Mouse (Mus musculus) embryonic facial prominence, embryonic 15.5 days (tissue): ENCODE results near the gene Cryba2. TPM values are rescaled to one million over a fixed set of nuclear protein-coding genes. Genes with fewer than 3 reads are reported as not detected.

Experiments used
- ATAC-seq: fragments of 200-750 bp; cut with Nextera tagmentation; 2 replicates; pipeline ENCODE4 v1.8.0; 2017; ENCODE audit warnings: low read depth, moderate TSS enrichment; ENCODE audit not compliant: insufficient number of reproducible peaks, low FRiP score, low TSS enrichment
- H3K27ac ChIP-seq: fragments of 300-500 bp; sonication (generic); replicated peaks from 2 replicates; pipeline ENCODE4 v1.5.1; 2015; ENCODE audit warnings: mild to moderate bottlenecking, inconsistent platforms
- H3K27me3 ChIP-seq: fragments of 300-500 bp; sonication (generic); 2 replicates; pipeline ENCODE4 v1.6.1; 2015; ENCODE audit warnings: inconsistent platforms
- H3K36me3 ChIP-seq: fragments of 300-500 bp; sonication (generic); 2 replicates; pipeline ENCODE4 v1.6.1; 2015; ENCODE audit warnings: mild to moderate bottlenecking, inconsistent platforms
- H3K4me1 ChIP-seq: fragments of 300-500 bp; sonication (generic); 2 replicates; pipeline ENCODE4 v1.6.1; 2015; ENCODE audit warnings: inconsistent platforms
- H3K4me2 ChIP-seq: fragments of 300-500 bp; sonication (generic); replicated peaks from 2 replicates; pipeline ENCODE4 v1.6.1; 2015; ENCODE audit warnings: mild to moderate bottlenecking, inconsistent platforms
- H3K4me3 ChIP-seq: fragments of 300-500 bp; sonication (generic); replicated peaks from 2 replicates; pipeline ENCODE4 v1.5.1; 2015; ENCODE audit warnings: mild to moderate bottlenecking, inconsistent platforms
- H3K9ac ChIP-seq: fragments of 300-500 bp; sonication (generic); 2 replicates; pipeline ENCODE4 v1.6.1; 2015; ENCODE audit warnings: inconsistent platforms
- H3K9me3 ChIP-seq: fragments of 300-500 bp; sonication (generic); replicated peaks from 2 replicates; pipeline ENCODE4 v1.6.1; 2016; ENCODE audit warnings: inconsistent platforms
- whole genome bisulfite sequencing: fragments of 180-500 bp; shearing (Covaris S2); methylation state at CpG from one replicate; pipeline ENCODE4 v1.1.7; 2015; 5-methylcytosine and 5-hydroxymethylcytosine counted together
- polyA plus RNA-seq: library from polyadenylated mRNA; unstranded; fragments of >200 nt; fragmentation: Nextera tagmentation; extraction: Ambion mirVana; gene quantifications from 2 replicates; pipeline ENCODE4 v1.2.1, GENCODE M21; 2015

Gene Cryba2
- polyA plus RNA-seq, 1 experiment from 2014 or later = 1.8 TPM

DNA sequence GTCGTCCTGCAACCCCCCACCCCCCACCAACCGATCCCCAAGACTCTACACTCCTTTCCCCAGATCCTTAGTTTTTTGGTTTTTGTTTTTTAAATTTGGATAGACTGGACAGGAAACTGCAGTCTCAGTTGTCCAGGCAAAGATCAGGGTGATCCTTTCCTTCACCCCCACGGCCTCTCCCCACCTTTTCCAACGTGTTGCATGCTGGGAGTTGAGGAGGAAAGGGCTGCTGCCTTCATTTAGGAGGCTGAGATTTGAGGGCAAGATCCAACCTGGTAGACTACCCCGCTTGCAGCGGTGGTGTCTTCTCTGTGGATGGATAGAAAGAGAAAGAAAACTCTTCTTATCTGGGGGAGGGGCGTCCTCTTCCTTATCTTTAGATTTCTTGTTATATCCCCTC is 36.2 kb downstream of the Cryba2 start:
- peaks cover 84% of the 10 kb centered on the region for H3K27me3 ChIP-seq
- H3K9ac ChIP-seq = no peak overlapping the region
- no peaks in the 10 kb centered on the region for H3K36me3 ChIP-seq
- 0 out of 2 replicates have a peak overlapping the region, but pooled peaks have one; percentile 65 for H3K4me3 ChIP-seq
- H3K9me3 ChIP-seq = no peaks in the 10 kb centered on the region
- no peak overlapping the region for H3K27ac ChIP-seq
- no peak for ATAC-seq
- WGBS = 0% methylated on average over 7 of the region's 7 CpGs
- H3K4me1 ChIP-seq = peaks cover 41% of the 10 kb centered on the region
- H3K4me2 ChIP-seq = no peak overlapping the region; the same call in 1 of the 2 replicates

DNA sequence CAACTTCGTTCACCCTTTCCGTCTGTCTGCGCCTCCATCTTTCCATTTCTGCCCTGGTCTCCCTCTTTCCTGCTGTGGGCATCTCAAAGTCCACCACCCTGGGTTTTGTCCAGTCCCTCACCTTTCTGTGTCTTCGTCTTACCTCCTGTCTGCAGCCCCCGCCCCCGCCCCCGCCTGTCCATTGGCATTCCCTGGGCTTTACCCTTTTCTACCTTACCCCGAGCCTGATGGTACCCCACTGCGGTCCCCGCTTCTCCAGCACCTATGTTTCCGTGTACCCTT is 36.6 kb downstream of the Cryba2 start:
- peak overlapping the region; percentile 99 for H3K4me2 ChIP-seq
- H3K4me1 ChIP-seq = peaks cover 41% of the 10 kb centered on the region
- ATAC-seq = no peak
- peaks cover 88% of the 10 kb centered on the region for H3K27me3 ChIP-seq
- no peak overlapping the region for H3K27ac ChIP-seq
- no peaks in the 10 kb centered on the region for H3K36me3 ChIP-seq
- 1% methylated on average over 10 of the region's 11 CpGs for WGBS
- no peaks in the 10 kb centered on the region for H3K9me3 ChIP-seq
- no peak overlapping the region for H3K9ac ChIP-seq
- H3K4me3 ChIP-seq = peak overlapping the region; percentile 65

DNA sequence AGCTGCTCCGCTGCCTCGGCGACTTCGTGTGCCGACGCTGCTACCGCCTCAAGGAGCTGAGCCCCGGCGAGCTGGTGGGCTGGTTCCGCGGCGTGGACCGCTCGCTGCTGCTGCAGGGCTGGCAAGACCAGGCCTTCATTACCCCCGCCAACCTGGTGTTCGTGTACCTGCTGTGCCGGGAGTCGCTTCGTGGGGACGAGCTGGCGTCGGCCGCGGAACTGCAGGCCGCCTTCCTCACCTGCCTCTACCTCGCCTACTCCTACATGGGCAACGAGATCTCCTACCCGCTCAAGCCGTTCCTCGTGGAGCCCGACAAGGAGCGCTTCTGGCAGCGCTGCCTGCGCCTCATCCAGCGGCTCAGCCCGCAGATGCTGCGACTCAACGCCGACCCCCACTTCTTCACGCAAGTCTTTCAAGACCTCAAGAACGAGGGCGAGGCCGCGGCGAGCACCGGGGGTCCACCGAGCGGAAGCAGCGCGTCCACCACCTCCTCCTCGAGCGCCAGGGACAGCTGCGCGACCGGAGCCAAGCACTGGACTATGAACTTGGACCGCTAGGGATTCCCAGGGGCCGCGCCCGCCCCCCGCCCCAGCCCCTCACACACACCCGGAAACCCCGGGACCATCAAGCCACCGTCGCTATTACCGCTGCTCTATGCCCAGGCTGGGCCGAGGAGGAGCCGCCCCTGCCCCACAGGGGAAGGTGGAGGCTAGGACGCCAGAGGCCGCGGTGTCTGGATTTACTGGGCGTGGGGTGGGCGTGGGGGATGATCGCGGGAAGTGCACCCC is 37.1 kb downstream of the Cryba2 start:
- H3K4me2 ChIP-seq = peak overlapping the region; percentile 99
- no peaks in the 10 kb centered on the region for H3K36me3 ChIP-seq
- peaks cover 41% of the 10 kb centered on the region for H3K4me1 ChIP-seq
- no peaks in the 10 kb centered on the region for H3K9me3 ChIP-seq
- H3K27me3 ChIP-seq = peaks cover 93% of the 10 kb centered on the region
- WGBS = 1% methylated on average over 74 of the region's 74 CpGs
- no peak overlapping the region for H3K9ac ChIP-seq
- H3K27ac ChIP-seq = no peak overlapping the region
- no peak for ATAC-seq
- H3K4me3 ChIP-seq = peak overlapping the region; percentile 65

DNA sequence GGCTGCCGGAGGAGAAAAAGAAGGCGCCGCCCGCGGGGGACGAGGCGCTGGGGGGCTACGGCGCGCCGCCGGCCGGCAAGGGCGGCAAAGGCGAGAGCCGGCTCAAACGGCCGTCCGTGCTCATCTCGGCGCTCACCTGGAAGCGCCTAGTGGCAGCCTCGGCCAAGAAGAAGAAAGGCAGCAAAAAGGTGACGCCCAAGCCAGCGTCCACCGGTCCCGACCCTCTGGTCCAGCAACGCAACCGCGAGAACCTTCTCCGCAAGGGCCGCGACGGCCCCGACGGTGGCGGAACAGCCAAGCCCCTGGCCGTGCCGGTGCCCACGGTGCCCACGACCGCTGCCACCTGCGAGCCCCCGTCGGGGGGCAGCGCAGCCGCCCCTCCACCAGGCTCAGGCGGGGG is 37.8 kb downstream of the Cryba2 start:
- ATAC-seq = no peak
- H3K27ac ChIP-seq = no peak overlapping the region
- H3K27me3 ChIP-seq = peaks cover 95% of the 10 kb centered on the region
- H3K4me1 ChIP-seq = peaks cover 41% of the 10 kb centered on the region
- no peaks in the 10 kb centered on the region for H3K36me3 ChIP-seq
- H3K9me3 ChIP-seq = no peaks in the 10 kb centered on the region
- H3K4me2 ChIP-seq = peak overlapping the region; percentile 99
- H3K4me3 ChIP-seq = peak overlapping the region; percentile 65
- WGBS = 1% methylated on average over 35 of the region's 48 CpGs
- H3K9ac ChIP-seq = peak overlapping the region; percentile 27

DNA sequence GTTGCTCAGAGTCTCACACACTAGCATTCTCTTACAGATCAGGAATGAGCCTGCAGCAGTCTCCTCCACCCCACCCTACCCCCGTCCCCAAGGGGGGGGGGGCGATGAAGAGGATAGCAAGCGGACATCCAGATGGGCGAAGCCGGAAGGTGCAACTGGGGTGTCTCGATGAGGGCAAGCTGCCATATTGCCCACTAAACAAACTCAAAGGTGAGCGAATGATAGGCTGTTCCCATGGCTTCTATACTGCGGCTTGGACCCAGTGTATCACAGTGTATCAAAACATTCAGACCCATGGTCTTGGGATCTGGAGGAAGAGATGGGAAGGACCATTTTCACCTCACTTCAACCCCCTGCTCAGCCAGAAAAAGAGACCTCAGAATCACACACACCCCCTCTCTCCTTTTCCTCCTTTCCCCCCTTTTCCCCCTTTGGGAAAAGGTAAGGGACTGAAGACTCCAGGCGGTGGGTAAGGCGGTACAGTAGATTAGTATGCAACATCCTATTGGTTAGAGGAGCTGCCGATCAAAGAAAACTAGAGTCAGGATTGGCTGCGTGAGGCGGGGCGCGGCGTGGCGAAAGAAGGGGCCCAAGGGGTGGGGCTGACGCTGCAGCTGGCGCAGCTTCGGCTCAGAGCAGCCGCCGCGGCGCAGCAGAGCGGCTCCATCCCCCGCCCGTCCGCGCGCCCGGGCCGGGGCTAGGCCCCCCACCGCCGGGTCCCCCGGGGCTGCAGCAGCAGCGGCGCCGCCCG is 38.5 kb downstream of the Cryba2 start, which contains the start of gene Cdk5r2:
Gene Cdk5r2, plus strand, starts transcription at position 629 of the 751 bp plus-strand sequence.
- peak; percentile 88 for ATAC-seq
- Histone ChIP-seq H3K9me3 (no peaks in the 10 kb centered on the region), H3K4me2 (peak within 1 kb of the TSS; percentile 99), H3K27me3 (peaks cover 95% of the 10 kb centered on the region), H3K4me3 (peak within 1 kb of the TSS; percentile 65), H3K4me1 (peaks cover 41% of the 10 kb centered on the region), H3K9ac (peak within 1 kb of the TSS; percentile 27), H3K27ac (no peak within 1 kb of the TSS), H3K36me3 (no peaks in the 10 kb centered on the region)
- 3% methylated on average over 39 of the region's 39 CpGs for WGBS

DNA sequence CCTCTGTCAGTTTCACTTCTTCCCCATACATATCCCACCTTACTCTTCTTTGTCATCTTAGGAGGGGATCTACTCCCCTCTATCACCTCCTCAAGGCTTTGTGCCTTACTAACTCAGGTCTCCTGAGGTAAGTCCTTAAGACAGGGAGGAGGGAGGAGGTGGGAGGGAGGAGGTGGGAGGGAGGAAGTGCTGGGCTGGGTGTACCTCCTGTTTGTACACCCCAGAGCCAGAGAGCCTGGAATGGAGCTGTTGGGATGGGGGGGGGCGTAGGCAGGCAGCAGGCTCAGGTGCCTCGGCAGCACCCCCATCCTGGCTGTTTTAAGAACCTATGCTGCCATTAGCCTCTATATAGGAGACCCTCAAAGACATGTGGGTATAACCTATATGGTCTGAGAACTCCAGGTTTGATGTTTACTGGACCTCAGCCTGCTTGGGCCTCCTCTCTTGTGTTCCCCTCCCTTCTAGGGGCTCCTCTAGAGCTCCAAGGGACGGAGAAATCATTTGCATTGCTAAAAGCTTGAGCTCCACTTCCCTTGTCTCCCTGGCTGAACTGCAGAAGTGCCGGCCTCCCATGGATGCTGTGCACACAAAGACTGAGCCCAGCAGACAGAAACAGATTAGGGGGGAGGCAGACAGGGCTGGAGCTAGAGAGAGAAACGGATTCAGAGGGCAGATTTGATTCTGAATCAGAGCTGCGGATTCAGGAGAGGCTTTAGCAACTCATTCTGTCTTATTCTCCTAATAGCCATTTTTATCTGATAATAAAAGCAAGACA is 41.8 kb downstream of the Cryba2 start:
- H3K9me3 ChIP-seq = no peaks in the 10 kb centered on the region
- H3K36me3 ChIP-seq = no peaks in the 10 kb centered on the region
- no peak overlapping the region for H3K4me3 ChIP-seq
- H3K27me3 ChIP-seq = peaks cover 73% of the 10 kb centered on the region
- 9% methylated on average over 6 of the region's 6 CpGs for WGBS
- no peak for ATAC-seq
- H3K4me2 ChIP-seq = no peak overlapping the region
- H3K4me1 ChIP-seq = peaks cover 19% of the 10 kb centered on the region
- no peak overlapping the region for H3K27ac ChIP-seq
- H3K9ac ChIP-seq = no peak overlapping the region

DNA sequence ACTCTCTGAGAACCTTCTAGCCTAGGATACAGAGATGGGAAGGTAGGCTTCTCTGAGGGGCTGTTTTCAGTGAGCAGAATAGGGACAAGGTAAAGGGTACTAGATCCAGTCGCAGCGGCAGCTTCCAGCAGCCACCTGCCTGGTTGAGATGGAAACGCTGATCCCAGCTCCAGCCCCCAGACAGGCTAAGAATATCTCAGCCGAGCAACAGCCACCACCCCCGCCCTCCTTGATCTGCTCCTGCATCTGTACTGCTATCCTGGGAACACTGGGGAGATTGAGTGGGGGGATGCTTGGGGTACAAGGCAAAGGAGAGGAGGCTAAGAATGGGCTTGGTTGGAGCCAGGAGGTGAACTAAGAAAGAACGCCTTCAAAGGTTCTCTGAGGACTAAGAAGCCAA is 42.7 kb downstream of the Cryba2 start:
- Histone ChIP-seq H3K4me2 (no peak overlapping the region), H3K4me1 (peaks cover 9% of the 10 kb centered on the region), H3K27me3 (peaks cover 63% of the 10 kb centered on the region), H3K9me3 (no peaks in the 10 kb centered on the region), H3K27ac (no peak overlapping the region), H3K4me3 (no peak overlapping the region), H3K9ac (no peak overlapping the region), H3K36me3 (no peaks in the 10 kb centered on the region)
- WGBS = 15% methylated on average over 6 of the region's 6 CpGs
- no peak for ATAC-seq

DNA sequence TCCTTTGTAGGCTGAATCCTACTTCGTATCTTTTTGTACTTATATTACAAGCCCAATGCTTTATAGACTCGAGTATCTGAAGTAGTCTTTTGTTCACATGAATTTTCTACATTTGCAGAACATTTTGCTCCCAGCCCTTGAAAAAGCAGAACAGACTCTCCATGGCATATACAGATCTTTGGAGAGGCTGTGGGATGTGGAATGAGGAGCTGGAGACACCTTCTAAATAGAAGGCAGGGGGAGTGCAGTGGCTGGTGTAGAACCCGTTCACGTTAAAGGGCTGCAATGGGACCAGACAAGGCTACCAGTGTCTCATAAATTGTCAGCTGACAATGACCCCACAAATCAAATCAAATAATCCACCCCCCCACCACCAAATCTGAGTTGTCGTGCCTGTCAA is 44.0 kb downstream of the Cryba2 start:
- no peak for ATAC-seq
- Histone ChIP-seq H3K4me3 (no peak overlapping the region), H3K9ac (no peak overlapping the region), H3K4me2 (no peak overlapping the region), H3K36me3 (no peaks in the 10 kb centered on the region), H3K9me3 (no peaks in the 10 kb centered on the region), H3K27ac (no peak overlapping the region), H3K27me3 (peaks cover 53% of the 10 kb centered on the region), H3K4me1 (no peaks in the 10 kb centered on the region)
- 53% methylated on average over 5 of the region's 5 CpGs for WGBS

DNA sequence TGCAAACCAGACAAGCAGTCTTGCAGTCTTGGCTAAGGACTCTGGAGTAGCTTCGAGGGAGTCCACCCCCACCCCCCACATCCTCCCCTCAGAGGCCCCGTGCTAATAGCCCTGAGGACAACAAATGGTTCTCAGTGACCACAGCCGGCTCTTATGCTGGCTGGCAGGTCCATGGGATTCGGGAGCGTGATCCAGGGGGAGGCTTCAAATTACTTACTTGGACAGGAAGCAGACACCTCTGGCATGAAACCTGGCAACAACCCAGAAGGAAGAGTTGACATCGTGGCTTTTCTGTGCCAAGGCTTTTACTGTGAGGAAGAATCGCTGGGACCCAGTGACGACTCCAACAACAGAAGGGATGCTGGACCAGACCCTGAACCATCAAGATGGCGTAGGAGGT is 46.6 kb downstream of the Cryba2 start:
- no peak overlapping the region for H3K4me2 ChIP-seq
- H3K9me3 ChIP-seq = no peaks in the 10 kb centered on the region
- no peak overlapping the region for H3K27ac ChIP-seq
- ATAC-seq = no peak
- no peaks in the 10 kb centered on the region for H3K4me1 ChIP-seq
- H3K36me3 ChIP-seq = no peaks in the 10 kb centered on the region
- no peak overlapping the region for H3K9ac ChIP-seq
- no peak overlapping the region for H3K4me3 ChIP-seq
- peaks cover 30% of the 10 kb centered on the region for H3K27me3 ChIP-seq
- 29% methylated on average over 9 of the region's 9 CpGs for WGBS

DNA sequence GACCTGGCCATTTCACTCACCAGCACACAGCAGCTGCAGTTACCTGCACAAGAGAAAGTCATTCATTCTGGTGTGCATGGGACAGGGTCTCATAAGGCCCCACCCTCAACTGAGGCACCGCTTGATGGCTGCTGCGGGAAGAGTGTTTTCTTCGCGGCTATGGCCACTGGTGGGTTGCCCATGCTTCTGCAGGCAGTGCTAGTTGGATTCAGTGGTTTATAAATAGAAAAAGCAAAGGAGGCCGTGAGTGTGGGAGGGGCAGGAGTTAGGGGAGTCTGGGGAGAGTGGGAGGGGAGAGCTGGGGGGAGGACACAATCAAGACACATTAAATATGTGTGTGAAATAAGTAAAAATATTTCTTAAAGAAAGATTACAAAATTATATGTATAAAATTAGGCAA is 49.9 kb downstream of the Cryba2 start:
- Histone ChIP-seq H3K9me3 (no peaks in the 10 kb centered on the region), H3K9ac (no peak overlapping the region), H3K4me2 (no peak overlapping the region), H3K4me3 (no peak overlapping the region), H3K4me1 (no peaks in the 10 kb centered on the region), H3K27me3 (no peaks in the 10 kb centered on the region; the same call in none of the 2 replicates), H3K36me3 (no peaks in the 10 kb centered on the region), H3K27ac (no peak overlapping the region)
- 76% methylated on average over 5 of the region's 5 CpGs for WGBS
- ATAC-seq = no peak
